Mouse (Mus musculus) urinary bladder, postnatal 25 days (tissue): ENCODE measurements around the gene Sh2d3c.

Experiments used
- DNase-seq: peaks from one replicate; pipeline ENCODE4 v3.0.0; 2022; ENCODE audit warnings: low spot score

The Sh2d3c gene

DNA sequence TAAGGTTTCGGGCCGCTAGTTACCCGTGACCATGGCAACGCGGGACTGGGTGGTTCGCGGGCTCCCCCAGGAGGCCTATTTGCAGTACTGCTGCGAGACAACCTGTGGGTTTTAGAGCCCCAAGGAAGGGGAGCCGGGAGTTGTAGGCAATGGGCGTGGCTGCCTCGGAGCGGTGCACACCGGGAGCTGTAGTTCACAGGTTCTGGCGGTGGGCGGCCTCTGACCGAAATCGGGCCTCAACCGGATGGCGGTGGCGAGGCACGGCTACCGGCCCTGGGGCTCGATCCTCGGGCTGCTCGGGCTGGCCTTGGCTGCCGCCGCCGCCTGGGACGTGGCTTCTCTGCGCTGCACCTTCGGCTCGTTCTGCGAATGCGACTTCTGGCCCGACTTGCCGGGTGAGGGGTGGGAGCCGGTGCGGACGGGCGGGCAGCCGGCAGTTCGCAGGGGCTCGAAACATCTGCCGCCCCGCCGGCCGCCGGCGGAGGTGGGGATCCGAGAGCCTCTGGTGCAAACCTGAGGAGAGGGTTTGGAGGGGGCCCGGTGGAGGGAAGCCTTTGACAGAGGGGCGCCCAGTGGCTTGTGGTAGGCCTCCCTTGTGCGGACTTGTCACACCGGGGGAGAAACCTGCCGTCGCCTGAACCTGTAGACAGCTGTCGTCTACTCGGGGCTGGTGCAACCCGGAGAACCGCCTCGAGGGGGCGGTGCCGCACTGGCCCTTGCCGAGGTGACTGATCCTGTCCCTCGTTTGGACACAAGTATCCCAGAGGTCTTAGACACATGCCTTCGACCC lies 36.4 kb downstream of the Sh2d3c start, which contains the start of gene Tor2a:
Gene Tor2a (plus strand): TSS at position 179 of the 790 bp plus-strand sequence.
- DNase-seq, result peak; percentile 95

DNA sequence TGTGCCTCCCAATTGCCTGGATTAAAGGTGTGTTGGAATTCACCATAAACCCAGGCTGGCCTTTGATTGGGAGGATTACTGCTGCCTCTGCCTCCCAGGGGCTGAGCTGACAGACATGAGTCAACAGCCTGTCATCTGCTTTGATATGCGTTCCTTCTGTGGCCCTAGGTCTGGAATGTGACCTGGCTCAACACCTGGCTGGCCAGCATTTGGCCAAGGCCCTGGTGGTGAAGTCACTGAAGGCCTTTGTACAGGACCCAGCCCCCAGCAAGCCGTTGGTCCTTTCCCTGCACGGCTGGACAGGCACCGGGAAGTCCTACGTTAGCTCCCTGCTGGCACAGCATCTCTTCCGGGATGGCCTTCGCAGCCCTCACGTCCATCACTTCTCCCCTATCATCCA lies 37.6 kb downstream of the Sh2d3c start:
- DNase-seq, result no peak

DNA sequence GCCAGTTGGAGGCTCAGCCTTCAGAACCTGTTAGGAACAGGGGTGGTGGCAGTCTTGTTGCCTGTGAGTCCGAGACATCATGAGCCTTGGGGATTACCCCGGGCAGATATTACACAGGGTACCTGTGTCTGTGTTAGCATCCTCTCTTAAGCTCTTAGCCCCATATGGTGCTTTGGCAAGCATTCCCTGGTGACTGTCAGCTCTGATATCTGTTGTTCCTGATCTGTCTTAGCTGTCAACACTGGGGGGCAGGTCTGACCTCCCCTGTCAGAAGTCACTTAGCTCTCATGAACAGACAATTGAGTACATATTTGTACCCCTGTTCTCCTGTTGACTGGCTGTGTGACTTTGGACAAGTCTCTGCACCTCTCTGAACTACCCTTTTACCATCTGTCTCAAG lies 38.1 kb downstream of the Sh2d3c start:
- no peak for DNase-seq

DNA sequence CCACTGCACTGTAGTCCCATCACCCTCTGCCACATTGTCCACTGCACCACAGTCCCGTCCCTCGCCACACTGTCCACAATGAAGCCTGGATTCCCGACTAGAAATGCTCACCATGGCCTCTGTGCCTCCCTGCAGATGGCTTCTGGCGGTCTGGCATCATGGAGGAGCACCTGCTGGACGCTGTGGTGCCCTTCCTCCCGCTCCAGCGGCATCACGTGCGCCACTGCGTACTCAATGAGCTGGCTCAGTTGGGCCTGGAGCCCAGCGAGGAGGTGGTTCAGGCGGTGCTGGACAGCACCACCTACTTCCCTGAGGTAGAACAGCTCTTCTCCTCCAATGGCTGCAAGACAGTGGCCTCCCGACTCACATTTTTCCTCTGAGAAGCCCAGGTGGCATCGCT lies 40.5 kb downstream of the Sh2d3c start:
- no peak for DNase-seq

DNA sequence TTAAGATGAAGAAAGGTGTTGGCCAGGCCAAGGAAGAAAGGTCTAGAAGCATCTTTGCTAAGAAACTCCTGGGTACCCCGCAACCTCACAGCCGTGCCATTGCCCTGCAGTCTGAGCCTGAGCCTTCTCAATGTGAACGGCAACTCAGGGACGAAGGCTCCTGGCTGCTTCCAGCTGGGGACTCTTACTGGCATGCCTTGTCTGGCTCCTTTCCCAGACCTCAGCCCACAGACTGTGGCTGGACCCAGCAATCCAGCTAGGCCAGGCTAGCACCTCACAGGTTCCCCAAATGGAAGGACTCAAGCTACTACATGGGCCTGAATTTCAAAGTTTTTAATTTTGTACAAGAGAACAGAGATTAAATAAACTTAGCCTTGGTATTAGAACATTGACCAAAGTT lies 41.0 kb downstream of the Sh2d3c start:
- no peak for DNase-seq

DNA sequence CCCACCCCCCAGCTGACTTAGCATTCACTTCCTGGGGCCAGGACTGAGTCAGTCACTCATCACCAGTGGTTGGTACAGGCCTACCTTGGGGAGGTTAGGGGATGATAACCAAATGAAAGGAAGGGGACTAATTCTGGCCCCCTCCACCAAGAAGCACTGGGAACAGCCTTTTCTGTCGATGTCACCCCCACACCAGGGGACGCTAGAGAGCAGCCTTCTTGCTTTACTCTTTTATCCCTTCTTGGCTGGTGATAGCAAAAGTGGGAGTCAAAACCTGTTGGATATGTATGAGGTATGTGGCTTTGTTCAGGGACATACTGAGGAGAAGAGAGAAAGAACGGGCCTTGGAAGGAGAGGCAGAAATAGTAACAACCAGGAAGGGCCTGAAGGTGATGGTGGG lies 42.5 kb downstream of the Sh2d3c start:
- DNase-seq, result no peak

DNA sequence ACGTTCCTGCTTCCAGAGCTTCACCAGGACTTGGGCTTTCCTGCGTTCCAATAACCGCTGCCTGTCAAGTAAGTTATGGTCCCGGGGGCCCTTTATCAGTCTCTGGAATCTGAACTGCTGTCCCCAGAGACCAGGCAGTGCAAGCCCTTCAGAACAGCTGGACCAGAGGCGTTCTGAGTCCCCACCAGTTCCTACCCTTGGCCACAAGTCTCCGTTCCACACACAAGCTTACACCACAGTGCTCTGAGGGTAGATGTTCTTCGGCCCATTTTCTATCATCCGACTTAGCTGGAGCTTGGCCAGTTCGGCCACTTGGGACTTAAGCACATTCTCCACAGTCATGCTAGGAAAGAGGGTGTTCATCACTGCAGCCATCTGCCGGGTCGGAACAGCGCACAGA lies 46.4 kb downstream of the Sh2d3c start:
- no peak for DNase-seq

DNA sequence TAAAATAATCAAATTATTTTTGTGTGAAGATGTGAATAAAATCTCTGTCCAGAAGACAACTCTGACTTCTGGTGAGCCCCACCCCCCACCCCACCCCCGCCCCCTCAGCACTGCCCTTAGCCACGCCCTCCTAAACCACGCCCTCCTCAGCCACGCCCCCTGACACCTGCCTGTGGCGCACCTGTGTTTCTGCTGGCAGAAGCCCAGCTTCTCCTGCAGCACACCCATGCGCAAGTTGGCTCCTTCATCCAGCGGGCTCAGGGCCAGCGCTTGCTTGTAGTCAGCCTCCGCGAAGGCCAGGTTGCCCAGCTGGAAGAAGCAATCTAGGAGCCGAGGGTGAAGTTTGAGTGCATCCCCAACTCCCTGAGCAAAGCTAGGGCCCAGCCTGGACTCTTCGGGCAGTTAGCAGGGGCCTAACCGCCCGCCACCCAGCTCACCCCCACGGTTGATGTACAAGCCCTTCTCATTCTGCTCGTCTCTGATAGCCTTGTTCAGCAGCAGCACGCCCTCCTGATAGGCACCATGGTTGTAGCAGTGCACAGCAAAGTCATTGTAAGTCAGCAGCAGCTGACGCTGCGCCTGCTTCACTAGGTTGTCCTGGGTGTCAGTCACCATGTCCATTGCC lies 47.9 kb downstream of the Sh2d3c start:
- DNase-seq, result no peak

DNA sequence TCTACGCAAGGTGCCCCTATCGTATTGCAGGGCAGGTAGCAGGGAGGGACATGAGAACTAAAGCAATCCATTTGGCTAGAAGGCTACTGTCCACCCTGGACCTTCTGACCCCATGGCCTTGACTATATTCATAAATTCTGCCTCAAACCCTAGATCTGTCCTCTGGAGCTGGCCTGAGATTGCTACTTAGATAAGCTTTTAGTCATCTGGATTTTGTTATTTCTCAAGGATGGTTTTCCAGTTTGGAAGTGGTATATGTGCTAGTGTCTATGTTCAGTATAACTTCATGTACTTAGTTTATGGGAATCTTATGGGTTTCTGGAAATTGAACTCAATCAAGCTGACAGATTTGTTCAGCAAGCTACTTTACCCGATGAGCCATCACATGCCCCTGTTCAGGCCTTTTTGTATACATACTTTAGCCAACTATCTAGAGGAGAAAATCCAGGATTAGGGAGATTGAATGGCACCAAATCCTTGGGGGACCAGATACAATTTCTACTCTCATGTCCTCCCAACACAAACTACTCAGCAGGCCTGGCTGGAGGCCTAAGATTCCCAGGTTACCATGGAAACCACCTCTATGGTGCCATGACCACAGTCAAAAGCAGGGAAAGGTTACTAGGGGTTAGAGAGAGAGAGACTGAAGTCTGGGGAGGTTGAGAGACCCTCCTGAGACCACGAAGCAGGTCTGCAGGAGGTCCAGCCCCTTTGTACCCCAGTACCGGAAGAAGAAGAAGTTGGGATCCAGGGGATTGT lies 48.7 kb downstream of the Sh2d3c start:
- no peak for DNase-seq

DNA sequence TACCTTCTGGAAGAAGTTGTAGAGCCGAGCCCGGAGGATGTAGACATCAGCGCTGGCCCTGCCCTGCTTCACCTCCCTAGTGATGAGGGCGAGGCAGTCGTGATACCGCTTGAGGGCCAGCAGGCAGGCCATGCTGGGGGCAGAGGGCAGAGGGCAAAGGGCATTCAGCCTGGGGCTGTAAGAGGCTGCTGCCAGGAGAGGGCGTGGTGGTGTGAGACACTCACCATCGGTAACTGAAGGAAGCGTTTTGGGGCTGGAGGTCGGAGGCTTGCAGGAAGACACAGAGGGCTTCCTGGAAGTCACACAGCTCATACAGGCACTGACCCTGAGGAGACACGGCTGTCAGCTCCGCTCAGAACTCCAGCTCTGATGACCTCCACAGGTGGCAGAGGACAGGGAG lies 51.0 kb downstream of the Sh2d3c start:
- no peak for DNase-seq

DNA sequence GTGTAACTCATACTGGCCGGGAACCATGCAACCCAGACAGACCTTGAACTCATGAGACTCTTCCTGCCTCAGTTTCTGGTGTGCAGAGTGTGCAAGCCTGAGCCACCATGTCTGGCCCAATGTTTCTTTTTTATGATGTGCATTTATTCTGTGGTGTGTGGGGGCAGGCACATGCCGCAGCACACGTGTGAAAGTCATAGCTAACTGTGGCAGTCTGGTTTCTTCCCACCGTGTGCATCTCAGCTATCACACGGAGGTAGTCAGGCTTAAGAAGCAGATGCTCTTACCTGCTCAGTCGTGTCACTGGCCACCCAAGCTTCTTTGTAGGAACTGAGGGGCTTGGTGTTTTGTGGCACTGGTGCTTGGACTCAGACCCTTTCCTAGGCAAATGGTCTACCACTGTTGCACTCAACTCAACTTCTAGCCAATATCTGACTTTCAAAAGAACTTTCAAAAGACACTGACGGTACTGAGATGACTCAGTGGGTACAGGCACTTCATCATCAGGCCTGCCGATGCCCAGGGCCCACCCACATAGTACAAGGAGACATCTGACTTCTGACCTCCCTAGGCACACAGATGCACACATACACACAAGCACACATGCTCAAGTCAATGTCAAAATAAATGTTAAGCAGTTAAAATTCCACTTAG lies 51.9 kb downstream of the Sh2d3c start:
- no peak for DNase-seq

DNA sequence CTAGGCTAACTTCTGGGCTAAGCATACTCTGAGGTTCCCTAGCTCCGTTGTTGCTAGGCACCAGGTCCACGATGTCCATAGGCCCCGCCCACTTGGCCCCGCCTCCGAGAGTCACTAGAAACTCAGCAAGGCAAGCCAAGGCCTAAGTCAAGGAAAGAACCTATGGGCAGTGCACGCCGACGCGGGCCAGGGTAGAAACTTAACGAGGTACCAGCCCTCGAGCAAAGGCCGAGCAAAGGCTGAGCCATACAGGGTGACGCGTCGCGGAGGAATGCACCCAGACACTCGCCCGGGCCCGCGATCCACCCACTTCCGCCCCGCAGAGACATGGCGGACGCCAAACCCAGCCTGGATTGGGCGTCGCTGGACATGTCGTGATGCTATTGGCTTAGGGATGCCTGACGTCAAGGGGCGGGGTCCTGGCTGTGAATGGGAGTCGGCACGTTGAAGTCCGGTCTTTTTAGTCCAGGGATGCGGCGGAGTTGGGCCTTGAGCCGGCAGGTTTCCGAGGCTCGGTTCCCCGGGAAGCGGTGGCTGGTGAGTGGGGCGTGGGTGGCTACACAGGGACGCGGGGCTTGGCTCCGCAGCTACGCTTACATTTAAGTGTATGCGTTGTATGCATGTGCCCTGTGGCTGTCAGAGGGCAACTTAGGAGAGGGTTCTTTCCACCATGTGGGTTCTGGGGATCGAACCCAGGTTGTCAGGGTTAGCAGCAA lies 54.7 kb downstream of the Sh2d3c start, which contains the start of the genes Ttc16 and Ptrh1:
Gene Ttc16 (minus strand): TSS at position 275 of the 716 bp plus-strand sequence.
Gene Ptrh1 (plus strand): TSS at position 428 of the 716 bp plus-strand sequence.
- peak; percentile 97 for DNase-seq

DNA sequence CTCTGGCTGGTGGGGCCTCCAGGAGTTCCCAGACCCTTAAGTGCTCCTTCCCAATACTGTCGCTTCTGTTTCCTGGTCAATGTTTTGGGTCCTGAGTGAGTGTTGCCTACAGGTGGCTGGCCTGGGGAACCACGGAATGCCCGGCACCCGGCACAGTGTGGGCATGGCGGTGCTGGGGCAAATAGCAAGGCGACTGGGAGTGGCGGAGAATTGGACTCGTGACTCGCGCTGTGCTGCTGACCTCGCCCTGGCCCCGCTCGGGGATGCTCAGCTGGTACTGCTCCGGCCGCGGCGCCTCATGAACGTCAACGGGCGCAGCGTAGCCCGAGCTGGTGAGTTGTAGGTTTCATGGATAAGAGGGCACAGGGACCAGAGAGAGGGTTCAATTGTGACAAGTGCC lies 55.3 kb downstream of the Sh2d3c start:
- no peak for DNase-seq

DNA sequence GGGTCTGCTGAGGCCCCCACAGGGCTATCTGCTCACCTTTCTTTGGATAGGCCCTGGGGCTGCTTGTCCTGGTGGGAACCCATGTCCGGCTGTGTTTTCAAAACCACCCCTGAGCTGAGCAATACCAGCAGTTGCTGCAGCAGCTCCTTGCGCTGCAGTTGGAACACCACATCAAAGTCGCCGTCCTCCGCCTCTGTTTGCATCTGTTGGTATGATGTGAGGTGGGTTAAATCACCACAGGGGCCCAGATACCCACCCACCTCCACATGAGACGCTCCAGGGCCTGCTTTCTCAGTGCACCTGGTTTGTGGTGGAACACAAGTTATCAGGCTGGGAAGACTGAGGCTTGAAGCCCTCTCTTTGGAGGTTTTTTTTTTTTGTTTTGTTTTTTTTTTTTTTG lies 57.2 kb downstream of the Sh2d3c start:
- DNase-seq, result no peak

DNA sequence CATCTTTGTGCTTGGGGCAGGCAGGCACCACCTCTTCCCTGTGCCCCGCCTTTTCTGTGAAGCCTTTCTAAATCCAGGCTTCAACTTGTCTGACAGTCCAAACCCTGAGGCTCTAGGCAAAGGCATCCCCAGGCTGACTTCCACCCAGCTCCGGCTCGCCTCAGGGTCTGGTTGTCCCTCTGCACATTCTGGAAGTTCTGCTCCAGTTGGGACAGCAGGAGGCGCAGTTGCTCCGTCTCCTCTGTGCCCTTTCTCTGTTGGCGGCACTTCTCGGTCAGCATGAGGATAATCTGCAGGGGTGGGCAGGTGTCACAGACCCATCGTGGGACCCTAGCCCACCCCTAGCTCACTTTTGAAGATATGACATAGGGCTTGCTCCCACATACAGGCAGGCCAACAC lies 58.3 kb downstream of the Sh2d3c start:
- DNase-seq, result peak; percentile 54

DNA sequence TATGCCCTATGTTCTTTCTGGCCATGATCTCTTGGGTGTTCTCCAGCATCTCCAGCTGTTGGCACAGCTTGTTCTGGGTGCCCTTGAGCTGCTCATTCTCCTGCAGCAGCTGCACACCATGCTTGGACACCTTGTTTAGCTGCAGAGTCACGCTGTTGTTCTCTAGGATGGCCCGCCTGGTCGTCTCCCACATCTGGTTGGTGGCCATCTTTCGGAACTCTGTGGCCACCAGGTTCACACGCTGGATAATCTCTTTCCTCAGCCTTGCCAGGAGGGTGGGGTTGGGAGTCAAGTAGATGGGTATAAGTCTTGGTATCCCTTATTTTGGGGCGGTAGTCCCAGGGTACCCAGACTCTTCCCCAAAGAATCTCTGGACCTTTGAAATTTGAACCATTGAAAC lies 58.9 kb downstream of the Sh2d3c start:
- no peak for DNase-seq

DNA sequence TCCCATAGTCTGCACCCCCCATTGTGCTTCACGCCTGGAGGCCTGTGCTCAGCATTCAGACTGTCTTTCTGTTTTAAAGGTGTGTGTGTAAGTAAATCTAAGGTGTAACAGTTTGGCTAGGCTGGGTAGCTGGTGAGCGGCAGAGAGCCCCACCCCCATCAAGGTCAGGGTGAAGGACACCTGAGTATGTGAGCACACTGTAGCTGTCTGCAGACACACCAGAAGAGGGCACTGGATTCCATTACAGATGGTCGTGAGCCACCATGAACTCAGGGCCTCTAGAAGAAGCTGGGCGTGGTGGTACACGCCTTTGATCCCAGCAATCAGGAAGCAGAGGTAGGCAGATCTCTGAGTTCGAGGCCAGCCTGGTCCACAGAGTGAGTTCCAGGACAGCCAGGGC lies 60.9 kb downstream of the Sh2d3c start:
- DNase-seq, result no peak

DNA sequence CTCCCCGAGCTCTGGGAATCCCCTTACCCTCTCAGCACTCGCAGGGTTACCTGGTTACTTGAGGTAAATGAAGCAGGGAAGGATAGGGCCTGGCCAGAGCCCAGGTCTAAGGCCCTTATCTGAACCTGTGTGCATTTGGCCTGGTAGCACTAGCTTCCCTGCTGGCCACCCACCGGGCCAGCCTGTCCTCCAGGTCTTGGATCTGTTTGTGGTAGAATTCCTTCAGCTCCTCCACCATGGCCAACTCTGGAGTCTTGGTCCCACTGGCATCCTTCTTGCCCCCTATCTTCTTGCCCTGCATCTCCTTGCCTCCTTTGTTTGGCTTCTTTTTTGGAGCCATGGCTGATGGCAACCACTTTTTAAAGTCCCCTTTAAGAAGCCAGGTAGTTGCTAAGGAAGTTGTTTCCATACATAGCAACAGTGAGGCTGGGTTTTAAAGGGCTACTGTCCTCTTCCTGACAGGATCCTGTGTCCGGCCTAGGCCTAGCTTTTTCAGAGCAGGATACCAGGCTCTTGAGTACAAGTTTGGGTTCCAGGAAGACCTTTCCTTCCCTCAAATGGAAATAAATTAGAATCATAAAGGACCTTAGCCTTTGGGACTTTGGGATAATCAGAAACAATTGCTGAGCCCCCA lies 63.3 kb downstream of the Sh2d3c start, which contains the start of gene Cfap157:
Gene Cfap157 (minus strand): TSS at position 381 of the 634 bp plus-strand sequence.
- no peak for DNase-seq

DNA sequence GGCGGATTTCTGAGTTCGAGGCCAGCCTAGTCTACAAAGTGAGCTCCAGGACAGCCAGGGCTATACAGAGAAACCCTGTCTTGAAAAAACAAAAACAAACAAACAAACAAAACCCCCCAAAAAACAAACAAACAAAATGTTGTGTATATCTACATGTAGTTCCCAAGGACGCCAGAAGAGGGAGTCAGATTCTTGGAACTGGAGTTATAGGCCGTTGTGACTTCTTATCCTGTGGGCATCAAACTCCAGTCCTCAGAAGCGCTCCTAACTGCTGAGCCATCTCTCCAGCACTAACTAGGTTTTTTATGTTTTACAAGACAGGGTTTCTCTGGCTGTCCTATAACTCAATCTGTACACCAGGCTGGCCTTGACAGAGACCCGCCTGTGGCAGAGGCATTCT lies 66.3 kb downstream of the Sh2d3c start:
- DNase-seq, result no peak

DNA sequence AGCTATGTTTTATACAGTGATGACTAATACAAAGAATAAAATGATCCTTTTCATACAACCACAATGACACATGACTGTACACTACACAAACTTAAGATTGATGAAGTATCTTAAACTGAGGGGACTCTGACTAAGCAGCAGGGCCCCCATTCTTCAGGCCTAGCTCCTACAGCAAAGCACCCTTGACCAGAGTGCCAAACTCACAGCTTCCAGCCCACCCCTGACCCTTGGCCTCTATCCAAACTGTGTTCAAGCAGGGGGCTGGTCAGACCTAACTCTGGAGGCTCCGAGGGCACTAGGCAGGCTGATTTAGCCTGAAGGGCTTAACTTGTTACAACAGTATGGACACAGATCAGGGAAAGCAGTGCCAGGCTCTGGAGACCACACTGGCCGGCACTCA lies 67.7 kb downstream of the Sh2d3c start:
- no peak for DNase-seq

DNA sequence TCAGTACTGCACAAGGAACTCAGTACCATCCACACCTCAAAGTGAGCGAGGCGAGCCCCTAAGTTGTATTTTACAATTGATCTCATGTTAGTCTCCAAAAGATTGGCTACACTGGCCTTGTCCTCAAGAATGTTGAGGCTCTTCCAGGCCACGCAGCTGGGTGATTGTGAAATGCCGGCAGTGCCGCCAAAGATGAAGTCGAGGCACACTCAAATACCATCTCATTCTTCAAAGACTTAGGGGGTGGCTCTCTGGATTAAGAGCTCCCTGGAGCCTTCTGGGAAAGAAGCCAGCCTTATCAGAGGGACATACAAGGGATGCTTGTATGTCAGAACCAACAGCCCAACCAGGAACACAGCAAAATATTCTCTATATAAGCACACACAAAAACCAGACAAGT lies 70.4 kb downstream of the Sh2d3c start:
- peak; percentile 33 for DNase-seq
